Mouse (Mus musculus) liver, adult 2 months (tissue): Measurements from ENCODE around the gene Dixdc1.

ENCODE experiments used
- CTCF ChIP-seq: fragments of 200-500 bp; IDR thresholded peaks from 2 replicates; pipeline ENCODE4 v1.5.1; 2011; ENCODE audit warnings: low read depth, low read length, control low read depth
- POLR2A ChIP-seq: fragments of 200-500 bp; IDR thresholded peaks from 2 replicates; pipeline ENCODE4 v1.6.1; 2011; ENCODE audit warnings: low read length, control low read depth; ENCODE audit not compliant: insufficient read depth; ENCODE audit errors: extremely low read depth

- TF ChIP-seq CTCF, result no peak
- no peak for TF ChIP-seq POLR2A
Measured at GRCm38 (mm10) chr9:50718878-50719277, 20.4 kb downstream of the Dixdc1 start.
